Mouse (Mus musculus): ENCODE results near the gene Topors.

DNA sequence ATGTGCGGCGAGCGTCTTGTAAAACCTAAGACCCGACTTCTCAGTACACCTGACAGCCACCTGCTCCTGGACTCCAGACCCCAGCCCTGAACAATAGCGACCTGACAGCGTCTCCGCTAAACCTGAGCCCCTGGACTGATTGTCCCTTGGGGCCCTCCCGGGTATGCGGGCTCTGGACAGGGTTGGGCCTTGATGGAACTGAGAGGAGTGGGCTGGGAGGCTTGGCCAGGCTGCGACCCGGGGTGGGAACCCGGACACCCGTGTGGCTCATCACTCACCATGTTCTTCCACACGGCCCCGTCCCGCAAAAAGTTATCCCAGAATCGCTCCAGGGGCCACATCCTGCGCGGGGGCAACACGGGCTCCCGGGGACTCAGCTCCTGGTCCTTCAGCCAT, 9.2 kb upstream of the Topors start:
- TF ChIP-seq POLR2A (IDR thresholded peaks at IDR 0.05; ENCODE audit: low read depth, low read length) (no peak), CTCF (IDR thresholded peaks at IDR 0.05; ENCODE audit: extremely low read depth, insufficient read length, insufficient replicate concordance, low read depth, low read length) (no peak)
